Mouse (Mus musculus): Measurements from ENCODE around the gene Trpm8.

DNA sequence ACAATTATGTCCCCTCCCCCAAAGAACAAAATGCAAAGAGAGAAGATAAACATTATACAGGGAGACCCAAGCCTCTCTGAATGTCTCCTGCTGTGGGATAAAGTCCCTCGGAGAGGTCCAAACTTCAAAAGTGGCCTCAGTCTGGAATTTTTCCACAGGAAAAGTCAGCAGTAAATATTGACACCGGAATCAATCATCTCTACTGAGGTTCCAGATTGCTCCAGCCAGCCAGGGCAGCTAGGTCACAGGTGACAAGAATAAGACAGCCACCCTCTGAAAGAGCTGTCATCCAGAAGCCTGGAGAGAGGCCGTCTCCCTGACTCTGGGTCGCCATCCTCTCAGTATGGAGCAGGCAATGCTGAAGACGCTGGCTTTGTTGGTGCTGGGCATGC, 129.3 kb downstream of the Trpm8 start, which contains the start of gene Spp2:
- TF ChIP-seq CTCF (conservative IDR thresholded peaks at IDR 0.05; ENCODE audit: low read length) (no peak), POU5F1 (IDR thresholded peaks at IDR 0.05; ENCODE audit: borderline replicate concordance, low read length) (no peak), NANOG (IDR thresholded peaks at IDR 0.05; ENCODE audit: borderline replicate concordance, low read length) (no peak)

Data from E14TG2a.4 (cell line).